Mouse (Mus musculus) right cerebral cortex, adult 18-20 months (tissue): ENCODE measurements at regions not wholly inside any gene's neighbourhood (a gene's known extent, or its start where the extent isn't known, plus 50 kb on each side); places are given as distances from the start of the nearest gene placed in this dataset.

Experiments used
- DNase-seq: peaks from one replicate; pipeline ENCODE4 v3.0.0; 2022; ENCODE audit warnings: mixed read lengths

- DNase-seq = no peak
Measured at GRCm38 (mm10) chr16:52988852-52989397, 535.1 kb upstream of the Alcam start.

- DNase-seq = no peak
Measured at GRCm38 (mm10) chr16:52984336-52984735, 530.5 kb upstream of the Alcam start.

- DNase-seq = no peak
Measured at GRCm38 (mm10) chr16:52980995-52981394, 527.1 kb upstream of the Alcam start.

GRCm38 (mm10) chr16:52972811-52973210 is 518.9 kb upstream of the Alcam start:
- no peak for DNase-seq

- DNase-seq = no peak
Measured at GRCm38 (mm10) chr16:52947679-52948078, 493.8 kb upstream of the Alcam start.

GRCm38 (mm10) chr16:52934749-52935148 is 480.9 kb upstream of the Alcam start:
- DNase-seq = no peak

GRCm38 (mm10) chr16:52931978-52932377 is 478.1 kb upstream of the Alcam start:
- no peak for DNase-seq

GRCm38 (mm10) chr16:52892467-52893255 is 438.8 kb upstream of the Alcam start:
- DNase-seq = no peak

- peak; percentile 40 for DNase-seq
Measured at GRCm38 (mm10) chr16:52879463-52880114, 425.7 kb upstream of the Alcam start.

GRCm38 (mm10) chr16:52867833-52868232 is 414.0 kb upstream of the Alcam start:
- DNase-seq = no peak

GRCm38 (mm10) chr16:52863554-52863953 is 409.7 kb upstream of the Alcam start:
- DNase-seq = no peak

GRCm38 (mm10) chr16:52861263-52861662 is 407.4 kb upstream of the Alcam start:
- no peak for DNase-seq

GRCm38 (mm10) chr16:52858441-52859209 is 404.8 kb upstream of the Alcam start:
- no peak for DNase-seq

GRCm38 (mm10) chr16:52851129-52851528 is 397.3 kb upstream of the Alcam start:
- DNase-seq = no peak

- no peak for DNase-seq
Measured at GRCm38 (mm10) chr16:52818976-52819375, 365.1 kb upstream of the Alcam start.

GRCm38 (mm10) chr16:52811219-52811618 is 357.3 kb upstream of the Alcam start:
- DNase-seq = no peak

GRCm38 (mm10) chr16:52804365-52804764 is 350.5 kb upstream of the Alcam start:
- DNase-seq = no peak

- DNase-seq = no peak
Measured at GRCm38 (mm10) chr16:52799715-52800392, 346.0 kb upstream of the Alcam start.

- no peak for DNase-seq
Measured at GRCm38 (mm10) chr16:52795184-52795583, 341.3 kb upstream of the Alcam start.

- no peak for DNase-seq
Measured at GRCm38 (mm10) chr16:52789946-52790345, 336.1 kb upstream of the Alcam start.

GRCm38 (mm10) chr16:52747744-52748143 is 293.9 kb upstream of the Alcam start:
- DNase-seq = no peak

- no peak for DNase-seq
Measured at GRCm38 (mm10) chr16:52746186-52746585, 292.3 kb upstream of the Alcam start.

GRCm38 (mm10) chr16:52744720-52745119 is 290.8 kb upstream of the Alcam start:
- no peak for DNase-seq
